Mouse (Mus musculus): Measurements from ENCODE around the gene Krt34.

- TF ChIP-seq CTCF (conservative IDR thresholded peaks at IDR 0.05; ENCODE audit: insufficient read depth, insufficient read length, low read depth, low read length) (no peak), POLR2A (IDR thresholded peaks at IDR 0.05; ENCODE audit: low read depth, low read length) (no peak)
Observed at GRCm38 (mm10) chr11:100087861-100088260, 46.5 kb upstream of the Krt34 start, which contains the start of gene Krt32.
